Comparison of ENCODE assay signal across 31 mouse cellular contexts in the genomic region with DNA sequence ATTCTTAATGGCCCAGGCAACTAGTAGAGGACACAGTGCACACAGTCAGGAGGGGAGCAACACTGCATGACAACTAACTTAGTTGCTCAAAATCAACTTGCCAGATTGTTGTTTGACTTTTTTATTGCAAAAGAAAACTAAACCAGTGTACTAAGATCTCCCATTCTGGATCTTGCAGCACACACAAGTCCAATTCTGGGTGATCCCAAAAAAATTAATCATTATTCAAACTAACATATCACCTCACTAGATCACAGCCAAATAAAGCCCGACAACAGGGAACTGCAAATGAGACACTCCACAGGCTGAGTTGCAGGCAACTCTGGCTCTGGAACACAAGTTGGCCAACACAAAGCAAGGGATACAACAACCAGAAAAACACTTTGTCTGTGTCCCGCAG. TPM values are rescaled to one million over a fixed set of nuclear protein-coding genes. Genes with fewer than 3 reads are reported as not detected.
"Had no signal": no experiment of that assay in that cellular context is flagged by ENCODE, and none has a peak within 500 bp of the region (broad histone marks: within the 10 kb centered on the region; RNA-seq: fewer than 3 reads in every experiment).

No protein-coding gene starts in this region.

- H3K4me3 ChIP-seq: gastrocnemius, adult 2 months; heart, embryonic 10.5 days; heart, embryonic 12.5 days; hindbrain, embryonic 10.5 days; hindbrain, embryonic 12.5 days; intestine, embryonic 15.5 days; kidney, embryonic 15.5 days; layer of hippocampus, adult 2 months; left cerebral cortex, adult 2 months; limb, embryonic 10.5 days; limb, embryonic 12.5 days; liver, embryonic 12.5 days had no signal

- H3K9ac ChIP-seq: heart, embryonic 12.5 days; hindbrain, embryonic 12.5 days; hindbrain, embryonic 14.5 days; intestine, embryonic 15.5 days; kidney, embryonic 15.5 days; limb, embryonic 12.5 days; liver, embryonic 12.5 days; liver, embryonic 14.5 days had no signal

- H3K27me3 ChIP-seq: heart, embryonic 12.5 days; hindbrain, embryonic 12.5 days; intestine, embryonic 15.5 days; kidney, embryonic 15.5 days; limb, embryonic 12.5 days; liver, embryonic 12.5 days had no signal

- ATAC-seq: hindbrain, embryonic 16.5 days; inflammation-experienced regulatory T-cells, adult 6 months; intestine, embryonic 15.5 days; intestine, postnatal 0 days; liver, embryonic 12.5 days had no signal

- H3K4me2 ChIP-seq: heart, embryonic 12.5 days; hindbrain, embryonic 12.5 days; hindbrain, embryonic 14.5 days; intestine, embryonic 15.5 days; kidney, embryonic 15.5 days; limb, embryonic 12.5 days; liver, embryonic 12.5 days had no signal

- H3K27ac ChIP-seq: gastrocnemius, adult 2 months; heart, embryonic 10.5 days; hindbrain, embryonic 10.5 days; hindbrain, embryonic 12.5 days; hindbrain, embryonic 14.5 days; intestine, embryonic 15.5 days; kidney, embryonic 15.5 days; kidney, postnatal 0 days; layer of hippocampus, adult 2 months; left cerebral cortex, adult 2 months; limb, embryonic 10.5 days; limb, embryonic 12.5 days; liver, embryonic 12.5 days; liver, embryonic 14.5 days had no signal

- DNase-seq: gastrocnemius, adult 2 months; gastrocnemius, postnatal 10 days; gastrocnemius, postnatal 25 days; heart, adult 18-20 months; heart, postnatal 10 days; heart, postnatal 4 days; kidney, adult 8-10 months; kidney, postnatal 25 days; kidney, postnatal 4 days had no signal

- H3K4me1 ChIP-seq: heart, embryonic 12.5 days; hindbrain, embryonic 12.5 days; intestine, embryonic 15.5 days; kidney, embryonic 15.5 days; limb, embryonic 10.5 days; limb, embryonic 12.5 days had no signal

- H3K9me3 ChIP-seq: intestine, embryonic 15.5 days; liver, embryonic 12.5 days had no signal

- H3K36me3 ChIP-seq: heart, embryonic 10.5 days; heart, embryonic 12.5 days; hindbrain, embryonic 10.5 days; hindbrain, embryonic 12.5 days; intestine, embryonic 15.5 days; kidney, embryonic 15.5 days; limb, embryonic 10.5 days; limb, embryonic 12.5 days; liver, embryonic 12.5 days had no signal

RNA-seq across cellular contexts. Expression of a gene that starts 13.8 kb away (rescaled TPM):
- total RNA-seq: gastrocnemius, adult 2 months; granulocyte monocyte progenitor cell, adult 5-6 weeks; left cerebral cortex, adult 2 months; left cerebral cortex, postnatal 36 days had no signal
- polyA plus RNA-seq: heart, embryonic 12.5 days; heart, embryonic 14.5 days; heart, embryonic 16.5 days; hindbrain, embryonic 10.5 days; hindbrain, embryonic 16.5 days; inflammation-experienced regulatory T-cells, adult 6 months; intestine, postnatal 0 days; kidney, embryonic 15.5 days; limb, embryonic 10.5 days; limb, embryonic 12.5 days; limb, embryonic 14.5 days had no signal
